Mouse (Mus musculus) left cerebral cortex, postnatal 36 days (tissue): ENCODE results near the gene Nkg7. TPM values are rescaled to one million over a fixed set of nuclear protein-coding genes. Genes with fewer than 3 reads are reported as not detected.

Experiments used
- DNase-seq, 2 experiments: peaks; one replicate each; pipeline ENCODE4 v3.0.0; 2021 to 2022; ENCODE audit warnings: low spot score in 2 of 2, mixed read lengths in 1 of 2
- intact Hi-C: fragments of 180-260 bp; cut with DNase I; formaldehyde crosslinking; loops from one replicate; pipeline ENCODE4 v1.15.1; 2025
- microRNA-seq: library from miRNA; unstranded; fragments of <30 nt; microRNA quantifications from one replicate; pipeline ENCODE4 v1.2.0, GENCODE M21; 2022
- total RNA-seq, 2 experiments: library from RNA; stranded (reverse); gene quantifications; 2 replicates each; pipeline ENCODE4 v1.2.3; 2021

Nkg7 gene
- total RNA-seq, 2 experiments from 2014 or later, result not detected

GRCm38 (mm10) chr7:43482090-43482716 is 45.3 kb downstream of the Nkg7 start:
- intact Hi-C loops, result loop anchor here (10.0 kb wide), 1 partner anchor 167 kb away; the partner anchor contains the start of gene Zfp715

DNA sequence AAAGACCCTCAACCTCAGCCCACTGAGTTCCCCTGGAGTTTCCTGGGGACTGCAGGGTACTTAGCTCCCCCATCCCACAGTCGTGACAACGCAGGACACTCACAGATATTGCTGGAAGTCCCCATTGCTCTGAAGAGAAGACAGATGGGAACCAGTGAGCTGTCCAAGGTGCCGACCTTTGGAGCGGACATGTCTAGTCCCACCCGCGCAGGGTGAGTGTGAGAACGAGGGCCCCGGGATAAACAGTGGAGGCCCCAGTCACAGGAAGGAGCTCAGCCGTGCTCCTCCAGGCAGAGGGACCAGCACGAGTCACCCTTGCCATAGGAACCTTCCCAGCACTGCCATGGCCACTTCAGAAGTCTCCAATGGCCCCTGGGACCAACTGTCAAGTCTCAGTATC is 46.4 kb downstream of the Nkg7 start:
- intact Hi-C loops, result loop anchor here (10.0 kb wide), 1 partner anchor 168 kb away; the partner anchor contains the start of gene Zfp715
- no peak for DNase-seq

More at GRCm38 (mm10) chr7:43482090-43482716, 45.3 kb downstream of the Nkg7 start:
- DNase-seq, result no peak

Small RNA genes lying within 50 kb of the gene (microRNA-seq; reads per million reads assigned to microRNA genes)
- gene Mir7051, result not detected

Other genes with a start within 250 kb of the Nkg7 start
- gene Zfp715, start 123.8 kb upstream of the Nkg7 start, total RNA-seq, result 10 to 100 TPM; 18.5 to 23.6 TPM
- gene Siglecf, start 85.7 kb upstream of the Nkg7 start, total RNA-seq, result under 1 TPM; 0.36 to 0.72 TPM
- not detected for gene Siglecg, start 28.9 kb upstream of the Nkg7 start, total RNA-seq
- gene Lim2, start 9.4 kb upstream of the Nkg7 start, total RNA-seq, result not detected
- gene Cldnd2, start 3.7 kb downstream of the Nkg7 start, total RNA-seq, result not detected
- 10 to 100 TPM; 50.8 to 60.6 TPM for gene Etfb, start 7.0 kb downstream of the Nkg7 start, total RNA-seq
- gene Gm45233, start 7.1 kb downstream of the Nkg7 start, total RNA-seq, result 1 to 10 TPM in 1 of 2 experiments, not detected in 1; 1.7 TPM
- gene Vsig10l, start 26.1 kb downstream of the Nkg7 start, total RNA-seq, result 1 to 10 TPM; 2.2 to 2.6 TPM
- 10 to 100 TPM; 27.3 to 28.1 TPM for gene Iglon5, start 53.0 kb downstream of the Nkg7 start, total RNA-seq
- gene 4931406B18Rik, start 68.9 kb downstream of the Nkg7 start, total RNA-seq, result not detected
- gene Cd33, start 107.4 kb downstream of the Nkg7 start, total RNA-seq, result 1 to 10 TPM; 3.1 to 3.8 TPM
- gene Zfp658, start 125.2 kb downstream of the Nkg7 start, total RNA-seq, result 1 to 10 TPM; 4.0 to 4.6 TPM
- gene Zfp719, start 142.5 kb downstream of the Nkg7 start, total RNA-seq, result 10 to 100 TPM; 18.7 to 19.1 TPM
- gene Zfp819, start 170.1 kb downstream of the Nkg7 start, total RNA-seq, result under 1 TPM in 1 of 2 experiments, not detected in 1; 0.43 TPM
- not detected for gene Ceacam18, start 197.6 kb downstream of the Nkg7 start, total RNA-seq
- 1 to 10 TPM in 1 of 2 experiments, under 1 TPM in 1; 1.00 to 1.4 TPM for gene Siglece, start 223.1 kb downstream of the Nkg7 start, total RNA-seq
- gene Ctu1, start 234.9 kb downstream of the Nkg7 start, total RNA-seq, result 1 to 10 TPM; 8.3 to 8.7 TPM